Mouse (Mus musculus): Measurements from ENCODE around the gene Gm10053. TPM values are rescaled to one million over a fixed set of nuclear protein-coding genes. Genes with fewer than 3 reads are reported as not detected.

The Gm10053 gene
- polyA plus RNA-seq, 1 experiment from 2014 or later: 642 TPM

GRCm38 (mm10) chr19:24897896-24898736 is 22.6 kb downstream of the Gm10053 start:
- no peaks in the 10 kb centered on the region for H3K36me3 ChIP-seq (ENCODE audit: control insufficient read depth, insufficient read depth, low read length)
- peaks cover 20% of the 10 kb centered on the region for H3K4me1 ChIP-seq (ENCODE audit: control insufficient read depth, insufficient read depth, low read length)
- no peak overlapping the region for H3K9ac ChIP-seq (ENCODE audit: low read depth, low read length)
- peak overlapping the region; percentile 36; the same call in 1 of the 2 replicates for H3K4me3 ChIP-seq (ENCODE audit: low read depth, low read length)
- no peak for ATAC-seq (replicated peaks; ENCODE audit: insufficient number of reproducible peaks, low FRiP score, low TSS enrichment)
- peak overlapping the region; percentile 66 for H3K4me2 ChIP-seq
- H3K9me3 ChIP-seq (replicated peaks; ENCODE audit: control insufficient read depth, low read length): no peaks in the 10 kb centered on the region
- 4% methylated on average over 20 of the region's 20 CpGs for WGBS (ENCODE audit: insufficient replicate concordance)
- H3K27me3 ChIP-seq (ENCODE audit: control insufficient read depth, insufficient read depth, low read length): peaks cover 73% of the 10 kb centered on the region
- H3K27ac ChIP-seq (ENCODE audit: low read depth, low read length): no peak overlapping the region

- no peak overlapping the region for H3K27ac ChIP-seq (ENCODE audit: low read depth, low read length)
- H3K9ac ChIP-seq (ENCODE audit: low read depth, low read length): no peak overlapping the region
- peaks cover 79% of the 10 kb centered on the region for H3K27me3 ChIP-seq (ENCODE audit: control insufficient read depth, insufficient read depth, low read length)
- H3K4me2 ChIP-seq: peak overlapping the region; percentile 80
- H3K4me1 ChIP-seq (ENCODE audit: control insufficient read depth, insufficient read depth, low read length): peaks cover 20% of the 10 kb centered on the region
- ATAC-seq (replicated peaks; ENCODE audit: insufficient number of reproducible peaks, low FRiP score, low TSS enrichment): no peak
- peak overlapping the region; percentile 49 for H3K4me3 ChIP-seq (ENCODE audit: low read depth, low read length)
- 6% methylated on average over 34 of the region's 34 CpGs for WGBS (ENCODE audit: insufficient replicate concordance)
- H3K36me3 ChIP-seq (ENCODE audit: control insufficient read depth, insufficient read depth, low read length): no peaks in the 10 kb centered on the region
- H3K9me3 ChIP-seq (replicated peaks; ENCODE audit: control insufficient read depth, low read length): no peaks in the 10 kb centered on the region
Observed at GRCm38 (mm10) chr19:24898737-24899577, 23.5 kb downstream of the Gm10053 start.

GRCm38 (mm10) chr19:24899578-24900544 is 24.4 kb downstream of the Gm10053 start:
- H3K36me3 ChIP-seq (ENCODE audit: control insufficient read depth, insufficient read depth, low read length): no peaks in the 10 kb centered on the region
- H3K27ac ChIP-seq (ENCODE audit: low read depth, low read length): no peak overlapping the region
- no peak overlapping the region for H3K9ac ChIP-seq (ENCODE audit: low read depth, low read length)
- ATAC-seq (replicated peaks; ENCODE audit: insufficient number of reproducible peaks, low FRiP score, low TSS enrichment): no peak
- H3K4me3 ChIP-seq (ENCODE audit: low read depth, low read length): peak overlapping the region; percentile 49
- H3K27me3 ChIP-seq (ENCODE audit: control insufficient read depth, insufficient read depth, low read length): peaks cover 84% of the 10 kb centered on the region
- H3K4me2 ChIP-seq: peak overlapping the region; percentile 80
- H3K4me1 ChIP-seq (ENCODE audit: control insufficient read depth, insufficient read depth, low read length): peaks cover 20% of the 10 kb centered on the region
- no peaks in the 10 kb centered on the region for H3K9me3 ChIP-seq (replicated peaks; ENCODE audit: control insufficient read depth, low read length)
- under 1% methylated on average over 84 of the region's 84 CpGs for WGBS (ENCODE audit: insufficient replicate concordance)

GRCm38 (mm10) chr19:24900581-24901220 is 25.2 kb downstream of the Gm10053 start, which contains the start of gene Foxd4:
Foxd4 (minus strand) TSS chr19:24901197.
- H3K4me1 ChIP-seq (ENCODE audit: control insufficient read depth, insufficient read depth, low read length): peaks cover 20% of the 10 kb centered on the region
- H3K27me3 ChIP-seq (ENCODE audit: control insufficient read depth, insufficient read depth, low read length): peaks cover 77% of the 10 kb centered on the region
- no peak for ATAC-seq (replicated peaks; ENCODE audit: insufficient number of reproducible peaks, low FRiP score, low TSS enrichment)
- H3K4me3 ChIP-seq (ENCODE audit: low read depth, low read length): peak within 1 kb of the TSS; percentile 49
- peak within 1 kb of the TSS; percentile 80 for H3K4me2 ChIP-seq
- H3K9me3 ChIP-seq (replicated peaks; ENCODE audit: control insufficient read depth, low read length): no peaks in the 10 kb centered on the region
- no peak within 1 kb of the TSS for H3K9ac ChIP-seq (ENCODE audit: low read depth, low read length)
- under 1% methylated on average over 27 of the region's 27 CpGs for WGBS (ENCODE audit: insufficient replicate concordance)
- H3K27ac ChIP-seq (ENCODE audit: low read depth, low read length): no peak within 1 kb of the TSS
- no peaks in the 10 kb centered on the region for H3K36me3 ChIP-seq (ENCODE audit: control insufficient read depth, insufficient read depth, low read length)

GRCm38 (mm10) chr19:24901666-24902065 is 26.2 kb downstream of the Gm10053 start:
- H3K4me3 ChIP-seq (ENCODE audit: low read depth, low read length): no peak overlapping the region
- no peak overlapping the region for H3K9ac ChIP-seq (ENCODE audit: low read depth, low read length)
- peaks cover 20% of the 10 kb centered on the region for H3K4me1 ChIP-seq (ENCODE audit: control insufficient read depth, insufficient read depth, low read length)
- H3K27ac ChIP-seq (ENCODE audit: low read depth, low read length): no peak overlapping the region
- no peak for ATAC-seq (replicated peaks; ENCODE audit: insufficient number of reproducible peaks, low FRiP score, low TSS enrichment)
- peaks cover 71% of the 10 kb centered on the region for H3K27me3 ChIP-seq (ENCODE audit: control insufficient read depth, insufficient read depth, low read length)
- H3K36me3 ChIP-seq (ENCODE audit: control insufficient read depth, insufficient read depth, low read length): no peaks in the 10 kb centered on the region
- WGBS (ENCODE audit: insufficient replicate concordance): 10% methylated on average over 3 of the region's 3 CpGs
- no peak overlapping the region for H3K4me2 ChIP-seq
- H3K9me3 ChIP-seq (replicated peaks; ENCODE audit: control insufficient read depth, low read length): no peaks in the 10 kb centered on the region

- no peaks in the 10 kb centered on the region for H3K9me3 ChIP-seq (replicated peaks; ENCODE audit: control insufficient read depth, low read length)
- H3K27me3 ChIP-seq (ENCODE audit: control insufficient read depth, insufficient read depth, low read length): peaks cover 65% of the 10 kb centered on the region
- H3K4me3 ChIP-seq (ENCODE audit: low read depth, low read length): no peak overlapping the region
- H3K4me1 ChIP-seq (ENCODE audit: control insufficient read depth, insufficient read depth, low read length): peaks cover 16% of the 10 kb centered on the region
- H3K27ac ChIP-seq (ENCODE audit: low read depth, low read length): no peak overlapping the region
- WGBS (ENCODE audit: insufficient replicate concordance): 7% methylated on average over 2 of the region's 2 CpGs
- H3K4me2 ChIP-seq: no peak overlapping the region
- no peaks in the 10 kb centered on the region for H3K36me3 ChIP-seq (ENCODE audit: control insufficient read depth, insufficient read depth, low read length)
- no peak for ATAC-seq (replicated peaks; ENCODE audit: insufficient number of reproducible peaks, low FRiP score, low TSS enrichment)
- H3K9ac ChIP-seq (ENCODE audit: low read depth, low read length): no peak overlapping the region
Observed at GRCm38 (mm10) chr19:24902256-24902655, 26.8 kb downstream of the Gm10053 start.

GRCm38 (mm10) chr19:24902821-24903220 is 27.3 kb downstream of the Gm10053 start:
- peaks cover 59% of the 10 kb centered on the region for H3K27me3 ChIP-seq (ENCODE audit: control insufficient read depth, insufficient read depth, low read length)
- H3K9ac ChIP-seq (ENCODE audit: low read depth, low read length): no peak overlapping the region
- no peak for ATAC-seq (replicated peaks; ENCODE audit: insufficient number of reproducible peaks, low FRiP score, low TSS enrichment)
- no peak overlapping the region for H3K27ac ChIP-seq (ENCODE audit: low read depth, low read length)
- WGBS (ENCODE audit: insufficient replicate concordance): 54% methylated on average over 2 of the region's 2 CpGs
- no peak overlapping the region for H3K4me2 ChIP-seq
- H3K4me1 ChIP-seq (ENCODE audit: control insufficient read depth, insufficient read depth, low read length): peaks cover 11% of the 10 kb centered on the region
- no peaks in the 10 kb centered on the region for H3K36me3 ChIP-seq (ENCODE audit: control insufficient read depth, insufficient read depth, low read length)
- H3K9me3 ChIP-seq (replicated peaks; ENCODE audit: control insufficient read depth, low read length): no peaks in the 10 kb centered on the region
- no peak overlapping the region for H3K4me3 ChIP-seq (ENCODE audit: low read depth, low read length)
